Mouse (Mus musculus): ENCODE measurements around the gene Ppat. TPM values are rescaled to one million over a fixed set of nuclear protein-coding genes. Genes with fewer than 3 reads are reported as not detected.

The Ppat gene
- total and polyA plus RNA-seq, 3 experiments: 65.8 to 156 (median 118) TPM

GRCm38 (mm10) chr5:76990789-76991188 lies 39.4 kb upstream of the Ppat start:
- Histone ChIP-seq H3K27me3 (replicated peaks) (no peaks in the 10 kb centered on the region), H3K9me3 (replicated peaks; ENCODE audit: low read length) (no peaks in the 10 kb centered on the region), H3K4me1 (ENCODE audit: control insufficient read depth in 1 of 2, insufficient read depth in 2 of 2) (no peaks in the 10 kb centered on the region), H3K4me3 (replicated peaks in 1 of 3; ENCODE audit: low read depth in 2 of 3, low read length in 2 of 3, poor library complexity in 1 of 3) (no peak overlapping the region), H3K27ac (ENCODE audit: insufficient read depth, low read depth) (no peak overlapping the region), H3K36me3 (replicated peaks in 1 of 2; ENCODE audit: control insufficient read depth in 1 of 2, insufficient read depth in 1 of 2, low read length in 1 of 2) (peaks cover 62 to 89% of the 10 kb centered on the region in 2 experiments), H3K79me2 (replicated peaks; ENCODE audit: control insufficient read depth, extremely low read depth, insufficient read depth, poor library complexity, severe bottlenecking) (0 out of 2 replicates have a peak, but pooled peaks cover 2% of the 10 kb centered on the region), H3K9ac (ENCODE audit: insufficient read depth, low read depth) (no peak overlapping the region), H3K4me2 (ENCODE audit: insufficient read depth, low read depth, poor library complexity, severe bottlenecking) (no peak overlapping the region)
- DNase-seq (ENCODE audit: extremely low read depth): no peak
- TF ChIP-seq POLR2AphosphoS2 (IDR thresholded peaks at IDR 0.05; ENCODE audit: low read depth, low read length) (no peak), POLR2A (IDR thresholded peaks at IDR 0.05; ENCODE audit: low read depth, low read length) (0 out of 2 replicates have a peak, but pooled peaks have one; percentile 25)
- dilution Hi-C loops (cut with MboI; ENCODE audit: extremely low pct_ligation_motif_present, extremely low pct_unique_long_range_greater_than_20kb, low sequenced_read_pairs) (no loop called here), in situ Hi-C loops (cut with MboI; ENCODE audit: low pct_ligation_motif_present, low pct_unique_long_range_greater_than_20kb, low sequenced_read_pairs) (no loop called here)

- in situ Hi-C loops (cut with MboI; ENCODE audit: low pct_ligation_motif_present, low pct_unique_long_range_greater_than_20kb, low sequenced_read_pairs): no loop called here
Measured at GRCm38 (mm10) chr5:76984015-76984414, 32.6 kb upstream of the Ppat start.

GRCm38 (mm10) chr5:76975736-76976135 lies 24.4 kb upstream of the Ppat start:
- TF ChIP-seq ZMIZ1 (IDR thresholded peaks at IDR 0.05; ENCODE audit: low read depth, low read length) (no peak), EP300 (IDR thresholded peaks at IDR 0.05; ENCODE audit: low read length) (no peak), USF2 (conservative IDR thresholded peaks at IDR 0.05; ENCODE audit: low read depth, low read length) (no peak), POLR2A (IDR thresholded peaks at IDR 0.05; ENCODE audit: low read depth, low read length) (no peak), BHLHE40 (IDR thresholded peaks at IDR 0.05; ENCODE audit: low read depth, low read length) (no peak), TBP (conservative IDR thresholded peaks at IDR 0.05; ENCODE audit: low read depth, low read length) (no peak), MAZ (IDR thresholded peaks at IDR 0.05; ENCODE audit: low read depth, low read length) (no peak), ELF1 (IDR thresholded peaks at IDR 0.05; ENCODE audit: low read depth, low read length) (no peak), POLR2AphosphoS2 (IDR thresholded peaks at IDR 0.05; ENCODE audit: low read depth, low read length) (no peak), JUN (IDR thresholded peaks at IDR 0.05; ENCODE audit: insufficient read depth, low read depth, low read length) (no peak), CHD1 (IDR thresholded peaks at IDR 0.05; ENCODE audit: low read depth, low read length) (no peak), MXI1 (IDR thresholded peaks at IDR 0.05; ENCODE audit: low read depth, low read length) (no peak), JUND (conservative IDR thresholded peaks at IDR 0.05; ENCODE audit: low read depth, low read length) (no peak)
- dilution Hi-C loops (cut with MboI; ENCODE audit: extremely low pct_ligation_motif_present, extremely low pct_unique_long_range_greater_than_20kb, low sequenced_read_pairs): no loop called here

More at GRCm38 (mm10) chr5:76984015-76984414, 32.6 kb upstream of the Ppat start:
- Histone ChIP-seq H3K4me2 (ENCODE audit: insufficient read depth, low read depth, poor library complexity, severe bottlenecking) (no peak overlapping the region), H3K79me2 (replicated peaks; ENCODE audit: control insufficient read depth, extremely low read depth, insufficient read depth, poor library complexity, severe bottlenecking) (peaks cover 5% of the 10 kb centered on the region; the same call in 1 of the 2 replicates), H3K27ac (ENCODE audit: insufficient read depth, low read depth) (no peak overlapping the region), H3K36me3 (replicated peaks in 1 of 2; ENCODE audit: control insufficient read depth in 1 of 2, insufficient read depth in 1 of 2, low read length in 1 of 2) (peaks cover 58 to 87% of the 10 kb centered on the region in 2 experiments), H3K9ac (ENCODE audit: insufficient read depth, low read depth) (no peak overlapping the region), H3K4me3 (replicated peaks in 1 of 3; ENCODE audit: low read depth in 2 of 3, low read length in 2 of 3, poor library complexity in 1 of 3) (no peak overlapping the region), H3K9me3 (replicated peaks; ENCODE audit: low read length) (no peaks in the 10 kb centered on the region), H3K27me3 (replicated peaks) (no peaks in the 10 kb centered on the region), H3K4me1 (ENCODE audit: control insufficient read depth in 1 of 2, insufficient read depth in 2 of 2) (no peaks in the 10 kb centered on the region)
- dilution Hi-C loops (cut with MboI; ENCODE audit: extremely low pct_ligation_motif_present, extremely low pct_unique_long_range_greater_than_20kb, low sequenced_read_pairs): no loop called here
- DNase-seq (ENCODE audit: extremely low read depth): no peak
- TF ChIP-seq SMC3 (IDR thresholded peaks at IDR 0.05; ENCODE audit: low read depth, low read length) (no peak), USF2 (conservative IDR thresholded peaks at IDR 0.05; ENCODE audit: low read depth, low read length) (no peak), GABPA (IDR thresholded peaks at IDR 0.05; ENCODE audit: insufficient replicate concordance, low read depth, low read length) (no peak), ZNF384 (IDR thresholded peaks at IDR 0.05; ENCODE audit: low read depth, low read length) (no peak), MEF2A (IDR thresholded peaks at IDR 0.05; ENCODE audit: borderline replicate concordance, low read depth, low read length) (no peak), BHLHE40 (IDR thresholded peaks at IDR 0.05; ENCODE audit: low read depth, low read length) (no peak), MAZ (IDR thresholded peaks at IDR 0.05; ENCODE audit: low read depth, low read length) (no peak)

More at GRCm38 (mm10) chr5:76975736-76976135, 24.4 kb upstream of the Ppat start:
- Histone ChIP-seq H3K4me1 (ENCODE audit: control insufficient read depth in 1 of 2, insufficient read depth in 2 of 2) (peaks cover 4 to 17% of the 10 kb centered on the region in 2 experiments; a peak in 3 of 4 replicates), H3K79me2 (replicated peaks; ENCODE audit: control insufficient read depth, extremely low read depth, insufficient read depth, poor library complexity, severe bottlenecking) (peaks cover 31% of the 10 kb centered on the region), H3K36me3 (replicated peaks in 1 of 2; ENCODE audit: control insufficient read depth in 1 of 2, insufficient read depth in 1 of 2, low read length in 1 of 2) (peaks cover 30 to 50% of the 10 kb centered on the region in 2 experiments), H3K9me3 (replicated peaks; ENCODE audit: low read length) (no peaks in the 10 kb centered on the region), H3K9ac (ENCODE audit: insufficient read depth, low read depth) (peak overlapping the region; percentile 97), H3K4me2 (ENCODE audit: insufficient read depth, low read depth, poor library complexity, severe bottlenecking) (peak overlapping the region; percentile 94), H3K4me3 (replicated peaks in 1 of 3; ENCODE audit: low read depth in 2 of 3, low read length in 2 of 3, poor library complexity in 1 of 3) (peak overlapping the region; percentile 60 to 99 (median 98)), H3K27ac (ENCODE audit: insufficient read depth, low read depth) (no peak overlapping the region; the same call in 1 of the 2 replicates), H3K27me3 (replicated peaks) (no peaks in the 10 kb centered on the region)
- in situ Hi-C loops (cut with MboI; ENCODE audit: low pct_ligation_motif_present, low pct_unique_long_range_greater_than_20kb, low sequenced_read_pairs): no loop called here
- DNase-seq (ENCODE audit: extremely low read depth): no peak
